Comparison of ENCODE assay signal across 15 mouse cellular contexts in genomic region chr4:97482701-97483246, GRCm38 (mm10).
DNase-seq lines count a peak whose midpoint lies in the region; ATAC-seq and TF ChIP-seq lines count a peak whose summit lies in the region.
"Had no signal": no experiment of that assay in that cellular context is flagged by ENCODE, and none has a peak within 500 bp of the region (broad histone marks: within the 10 kb centered on the region; RNA-seq: fewer than 3 reads in every experiment).

No protein-coding gene starts in this region.

- DNase-seq in hindbrain, embryonic 11.5 days (ENCODE audit: low spot score): no peak
- no peak for DNase-seq in hindbrain, embryonic 10.5 days (ENCODE audit: low spot score)
- DNase-seq in embryo, embryonic 11 days: peak; percentile 58
- DNase-seq in forebrain, postnatal 0 days: peak; percentile 12
- DNase-seq in mesoderm, embryonic 11.5 days (ENCODE audit: low read depth, low spot score): peak; percentile 37
- DNase-seq in adipocyte (ENCODE audit: low spot score): no peak
- no peak for DNase-seq in thymus, postnatal 14 days
- no peak for DNase-seq in thymus, postnatal 10 days (ENCODE audit: low spot score in 2 of 2)
- DNase-seq: cerebellum, adult 2 months; liver, postnatal 0 days; right cerebral cortex, postnatal 14 days had no signal

- 70% methylated on average over 10 of the region's 10 CpGs for WGBS in hindbrain, embryonic 11.5 days
- 78% methylated on average over 10 of the region's 10 CpGs for WGBS in hindbrain, embryonic 10.5 days
- WGBS in forebrain, postnatal 0 days: 62% methylated on average over 10 of the region's 10 CpGs

- no peaks in the 10 kb centered on the region for H3K27me3 ChIP-seq in hindbrain, embryonic 11.5 days (ENCODE audit: control insufficient read depth, insufficient read depth, low read length)
- H3K27me3 ChIP-seq in hindbrain, embryonic 10.5 days (ENCODE audit: insufficient read depth, poor library complexity, severe bottlenecking): no peaks in the 10 kb centered on the region
- no peaks in the 10 kb centered on the region for H3K27me3 ChIP-seq in forebrain, postnatal 0 days (ENCODE audit: insufficient read depth, low read length)
- H3K27me3 ChIP-seq: heart, embryonic 13.5 days; neural tube, embryonic 12.5 days had no signal

- no peak overlapping the region for H3K9ac ChIP-seq in hindbrain, embryonic 11.5 days (ENCODE audit: low read depth, low read length)
- H3K9ac ChIP-seq in forebrain, postnatal 0 days: no peak overlapping the region
- H3K9ac ChIP-seq: heart, embryonic 13.5 days; liver, postnatal 0 days; neural tube, embryonic 12.5 days had no signal

- no peak overlapping the region for H3K27ac ChIP-seq in hindbrain, embryonic 11.5 days (ENCODE audit: low read depth, low read length)
- no peak overlapping the region; the same call in 1 of the 2 replicates for H3K27ac ChIP-seq in hindbrain, embryonic 10.5 days
- H3K27ac ChIP-seq in forebrain, postnatal 0 days (ENCODE audit: low read depth, low read length): no peak overlapping the region
- H3K27ac ChIP-seq: heart, embryonic 13.5 days; layer of hippocampus, adult 2 months; neural tube, embryonic 12.5 days had no signal

- ATAC-seq in hindbrain, embryonic 11.5 days (ENCODE audit: low FRiP score): 0 out of 2 replicates have a peak, but pooled peaks have one; percentile 28
- ATAC-seq in forebrain, postnatal 0 days: peak; percentile 92
- ATAC-seq: liver, postnatal 0 days had no signal

- H3K4me1 ChIP-seq in hindbrain, embryonic 11.5 days (replicated peaks; ENCODE audit: control insufficient read depth, insufficient read depth, low read length): no peaks in the 10 kb centered on the region
- peaks cover 11% of the 10 kb centered on the region for H3K4me1 ChIP-seq in hindbrain, embryonic 10.5 days (replicated peaks)
- no peaks in the 10 kb centered on the region; the same call in 1 of the 2 replicates for H3K4me1 ChIP-seq in forebrain, postnatal 0 days (ENCODE audit: insufficient read depth)

- no peak overlapping the region for H3K4me2 ChIP-seq in hindbrain, embryonic 11.5 days (replicated peaks; ENCODE audit: low read depth, low read length)
- no peak overlapping the region for H3K4me2 ChIP-seq in forebrain, postnatal 0 days (ENCODE audit: low read depth)
- H3K4me2 ChIP-seq: heart, embryonic 13.5 days; neural tube, embryonic 12.5 days had no signal

- no peak for TF ChIP-seq CTCF in forebrain, postnatal 0 days (IDR thresholded peaks at IDR 0.05; ENCODE audit: low read depth)

- no peaks in the 10 kb centered on the region for H3K9me3 ChIP-seq in hindbrain, embryonic 11.5 days (ENCODE audit: control insufficient read depth, low read length)
- no peaks in the 10 kb centered on the region for H3K9me3 ChIP-seq in hindbrain, embryonic 10.5 days
- no peaks in the 10 kb centered on the region for H3K9me3 ChIP-seq in forebrain, postnatal 0 days (ENCODE audit: low read length)
- H3K9me3 ChIP-seq: heart, embryonic 13.5 days; neural tube, embryonic 12.5 days had no signal

- H3K36me3 ChIP-seq in hindbrain, embryonic 11.5 days (ENCODE audit: control insufficient read depth, insufficient read depth, low read length): no peaks in the 10 kb centered on the region
- H3K36me3 ChIP-seq in hindbrain, embryonic 10.5 days: no peaks in the 10 kb centered on the region
- no peaks in the 10 kb centered on the region for H3K36me3 ChIP-seq in forebrain, postnatal 0 days (ENCODE audit: insufficient read depth)
- H3K36me3 ChIP-seq: heart, embryonic 13.5 days; neural tube, embryonic 12.5 days had no signal

- no peak overlapping the region for H3K4me3 ChIP-seq in hindbrain, embryonic 11.5 days (ENCODE audit: low read depth, low read length)
- no peak overlapping the region for H3K4me3 ChIP-seq in hindbrain, embryonic 10.5 days
- no peak overlapping the region for H3K4me3 ChIP-seq in forebrain, postnatal 0 days (ENCODE audit: low read depth, low read length)
- H3K4me3 ChIP-seq: erythroblast, embryonic 14.5 days; heart, embryonic 13.5 days; layer of hippocampus, adult 2 months; neural tube, embryonic 12.5 days had no signal

Comparison
In these comparisons a context has a peak if more than half of its experiments do, and no peak if none do; other contexts are left out.
1. DNase-seq: peak in embryo, embryonic 11 days (single experiment), forebrain, postnatal 0 days (single experiment) and mesoderm, embryonic 11.5 days (single experiment); none in hindbrain, embryonic 11.5 days (single experiment), hindbrain, embryonic 10.5 days (single experiment), adipocyte (single experiment), thymus, postnatal 14 days (single experiment) and thymus, postnatal 10 days (0 of 2).